Mouse (Mus musculus) liver, postnatal 0 days (tissue): ENCODE results near the gene Kif21a. TPM values are rescaled to one million over a fixed set of nuclear protein-coding genes. Genes with fewer than 3 reads are reported as not detected.

Source experiments
- ATAC-seq: fragments of 200-750 bp; cut with Nextera tagmentation; 2 replicates; pipeline ENCODE4 v1.8.0; 2017; ENCODE audit warnings: mild to moderate bottlenecking, moderate library complexity
- DNase-seq: peaks from one replicate; pipeline ENCODE4 v3.0.0-alpha.2; 2016
- H3K27ac ChIP-seq: fragments of 300-500 bp; sonication (generic); 2 replicates; pipeline ENCODE4 v1.5.1; 2014; ENCODE audit warnings: antibody characterized with exemption, moderate library complexity, mild to moderate bottlenecking, low read depth
- H3K27me3 ChIP-seq: fragments of 300-500 bp; sonication (generic); 2 replicates; pipeline ENCODE4 v1.6.1; 2014; ENCODE audit warnings: low read length, control low read depth, mixed read lengths; ENCODE audit not compliant: insufficient read depth
- H3K36me3 ChIP-seq: fragments of 300-500 bp; sonication (generic); replicated peaks from 2 replicates; pipeline ENCODE4 v1.6.1; 2014; ENCODE audit warnings: mild to moderate bottlenecking, control low read depth, low read length, moderate library complexity, mixed read lengths; ENCODE audit not compliant: insufficient read depth
- H3K4me1 ChIP-seq: fragments of 300-500 bp; sonication (generic); 2 replicates; pipeline ENCODE4 v1.6.1; 2014; ENCODE audit warnings: antibody characterized with exemption, mild to moderate bottlenecking, control low read depth; ENCODE audit not compliant: insufficient read depth
- H3K4me2 ChIP-seq: fragments of 300-500 bp; sonication (generic); 2 replicates; pipeline ENCODE4 v1.6.1; 2014; ENCODE audit warnings: low read depth, mild to moderate bottlenecking, low read length, moderate library complexity, mixed read lengths
- H3K4me3 ChIP-seq: fragments of 300-500 bp; sonication (generic); 2 replicates; pipeline ENCODE4 v1.5.1; 2014; ENCODE audit warnings: low read depth, low read length
- H3K9ac ChIP-seq: fragments of 300-500 bp; sonication (generic); replicated peaks from 2 replicates; pipeline ENCODE4 v1.6.1; 2014; ENCODE audit warnings: mild to moderate bottlenecking, moderate library complexity
- H3K9me3 ChIP-seq: fragments of 300-500 bp; sonication (generic); 2 replicates; pipeline ENCODE4 v1.6.1; 2016; ENCODE audit warnings: mild to moderate bottlenecking, control low read depth, low read length, mixed read lengths
- CTCF ChIP-seq: sonication (generic); IDR thresholded peaks from 2 replicates; pipeline ENCODE4 v1.5.1; 2016; ENCODE audit warnings: antibody characterized with exemption, low read depth
- EP300 ChIP-seq: IDR thresholded peaks from 2 replicates; pipeline ENCODE4 v1.6.1; 2016; ENCODE audit warnings: antibody characterized with exemption, low read depth, mild to moderate bottlenecking
- WGBS: fragments of 180-500 bp; shearing (Covaris S2); extraction: QIAGEN DNeasy Blood & Tissue Kit; methylation state at CpG from one replicate; pipeline ENCODE4 v1.1.7; 2014; ENCODE audit not compliant: insufficient replicate concordance; 5-methylcytosine and 5-hydroxymethylcytosine counted together
- polyA plus RNA-seq: library from polyadenylated mRNA; unstranded; fragments of >200 nt; fragmentation: Nextera tagmentation; extraction: Ambion mirVana; gene quantifications from 2 replicates; pipeline ENCODE4 v1.2.1, GENCODE M21; 2015

The Kif21a gene
- polyA plus RNA-seq, 1 experiment from 2014 or later = 5.2 TPM

DNA sequence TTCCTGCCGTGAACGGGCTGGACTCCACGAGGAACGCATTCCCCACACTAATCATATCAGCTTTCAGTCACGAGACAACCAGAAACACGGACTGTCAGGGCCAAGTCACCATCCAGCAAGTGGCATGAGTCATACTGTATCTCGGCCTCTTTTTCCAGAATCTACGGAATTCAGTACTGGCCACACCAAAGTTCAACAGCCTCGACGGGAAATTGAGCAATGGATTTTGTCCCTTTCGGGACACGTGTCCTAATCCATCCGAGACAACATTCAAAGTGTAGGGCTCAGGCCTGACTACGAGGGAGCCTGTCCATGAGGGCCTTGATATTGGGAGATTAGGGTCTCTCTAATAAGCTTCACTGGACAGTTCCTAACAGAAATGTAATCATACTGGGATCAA lies 57.4 kb downstream of the Kif21a start:
- ATAC-seq (peak; percentile 96), DNase-seq (peak; percentile 34)
- H3K9ac ChIP-seq = no peak overlapping the region
- H3K4me3 ChIP-seq = no peak overlapping the region
- H3K9me3 ChIP-seq = no peaks in the 10 kb centered on the region
- peak overlapping the region; percentile 36; the same call in 1 of the 2 replicates for H3K27ac ChIP-seq
- TF ChIP-seq EP300 (0 out of 2 replicates have a peak, but pooled peaks have one; percentile 45), CTCF (no peak)
- 72% methylated on average over 14 of the region's 14 CpGs for WGBS
- H3K4me1 ChIP-seq = peaks cover 3% of the 10 kb centered on the region; the same call in 1 of the 2 replicates
- peaks cover 10% of the 10 kb centered on the region; the same call in 1 of the 2 replicates for H3K36me3 ChIP-seq
- no peak overlapping the region for H3K4me2 ChIP-seq
- H3K27me3 ChIP-seq = no peaks in the 10 kb centered on the region

GRCm38 (mm10) chr15:90991843-90992242 lies 57.9 kb downstream of the Kif21a start:
- no peak overlapping the region for H3K4me3 ChIP-seq
- no peaks in the 10 kb centered on the region for H3K9me3 ChIP-seq
- no peak overlapping the region for H3K4me2 ChIP-seq
- H3K9ac ChIP-seq = no peak overlapping the region
- H3K27ac ChIP-seq = no peak overlapping the region
- peaks cover 9% of the 10 kb centered on the region; the same call in 1 of the 2 replicates for H3K36me3 ChIP-seq
- DNase-seq (no peak), ATAC-seq (no peak)
- TF ChIP-seq EP300 = no peak
- no peak for TF ChIP-seq CTCF
- peaks cover 3% of the 10 kb centered on the region; the same call in 1 of the 2 replicates for H3K4me1 ChIP-seq
- WGBS = 80% methylated on average over 4 of the region's 4 CpGs
- H3K27me3 ChIP-seq = no peaks in the 10 kb centered on the region

DNA sequence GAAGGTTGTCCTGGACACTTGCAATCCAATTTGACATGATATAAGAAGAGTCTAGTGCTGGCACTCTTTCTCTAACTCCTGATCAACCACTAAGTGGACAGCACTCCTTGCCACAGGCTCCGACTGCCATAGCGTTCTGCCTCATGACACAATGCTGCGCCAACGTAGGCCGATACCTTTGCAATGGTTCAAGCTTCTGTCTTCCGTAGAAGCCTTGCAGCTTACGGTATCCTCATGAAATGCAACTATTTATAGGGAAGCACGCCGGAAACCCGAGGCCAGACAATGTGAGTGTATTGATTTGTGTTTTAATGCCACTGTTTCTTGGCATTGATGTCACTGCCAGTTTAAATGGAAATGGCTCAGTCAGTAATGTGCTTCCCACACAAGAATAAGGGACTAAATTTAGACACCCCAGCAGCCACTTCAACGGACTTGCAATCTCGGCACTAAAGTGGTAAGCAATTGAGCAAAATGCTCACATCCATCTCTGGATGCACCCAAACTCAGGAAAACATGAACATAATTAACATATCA lies 62.0 kb downstream of the Kif21a start:
- Histone ChIP-seq H3K9me3 (no peaks in the 10 kb centered on the region), H3K4me1 (no peaks in the 10 kb centered on the region), H3K9ac (no peak overlapping the region), H3K27me3 (no peaks in the 10 kb centered on the region), H3K4me3 (no peak overlapping the region), H3K36me3 (peaks cover 9% of the 10 kb centered on the region; the same call in 1 of the 2 replicates), H3K27ac (no peak overlapping the region), H3K4me2 (no peak overlapping the region)
- 89% methylated on average over 12 of the region's 12 CpGs for WGBS
- no peak for DNase-seq
- TF ChIP-seq EP300 (no peak), CTCF (no peak)
- ATAC-seq = no peak

- 70% methylated on average over 5 of the region's 5 CpGs for WGBS
- Histone ChIP-seq H3K36me3 (peaks cover 19% of the 10 kb centered on the region), H3K9me3 (0 out of 2 replicates have a peak, but pooled peaks cover 3% of the 10 kb centered on the region), H3K4me1 (no peaks in the 10 kb centered on the region), H3K27ac (no peak overlapping the region), H3K4me2 (no peak overlapping the region), H3K27me3 (no peaks in the 10 kb centered on the region), H3K9ac (no peak overlapping the region), H3K4me3 (no peak overlapping the region)
- TF ChIP-seq CTCF (peak; percentile 27; the same call in 1 of the 2 replicates), EP300 (no peak)
- ATAC-seq (no peak), DNase-seq (no peak)
Measured at GRCm38 (mm10) chr15:90975914-90976313, 73.8 kb downstream of the Kif21a start.

DNA sequence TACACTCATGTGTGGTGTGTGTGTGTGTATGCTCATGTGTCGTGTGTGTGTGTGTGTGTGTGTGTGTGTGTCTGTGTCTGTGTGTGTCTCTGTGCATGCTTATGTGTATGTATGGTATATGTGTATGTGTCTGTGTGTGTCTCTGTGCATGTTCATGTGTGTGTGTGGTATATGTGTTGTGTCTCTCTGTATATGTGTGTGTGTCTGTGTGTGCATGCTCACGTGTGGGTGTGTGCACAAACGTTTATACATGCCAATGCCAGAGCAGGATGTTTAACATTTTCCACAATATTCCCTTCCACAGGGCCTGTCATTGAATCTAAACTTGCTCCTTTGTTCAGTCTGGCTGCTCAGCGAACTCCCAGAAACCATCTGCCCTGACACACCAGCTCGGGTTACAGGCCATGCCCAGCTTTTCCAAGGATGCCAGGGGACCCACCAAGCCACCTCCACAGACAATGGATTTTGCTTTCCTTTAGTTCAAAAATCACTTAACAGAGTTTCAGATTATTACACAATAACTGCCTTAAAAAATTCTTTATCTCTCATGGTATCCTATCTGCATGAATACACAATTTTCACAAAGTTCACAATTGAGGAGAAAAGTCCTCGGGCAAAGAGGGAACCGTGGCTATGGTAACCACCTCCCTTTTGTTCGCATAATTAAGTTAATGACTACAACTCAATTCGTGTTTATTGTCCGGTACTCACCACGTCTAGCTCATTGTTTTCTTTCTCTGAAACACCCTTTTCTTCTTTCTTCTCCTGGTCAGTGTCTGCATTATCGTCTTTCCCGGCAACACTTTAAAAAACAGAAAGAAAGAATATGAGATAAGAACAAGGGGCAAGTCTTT lies 77.6 kb downstream of the Kif21a start:
- H3K9me3 ChIP-seq = no peaks in the 10 kb centered on the region
- DNase-seq = no peak
- no peak overlapping the region for H3K9ac ChIP-seq
- peaks cover 6% of the 10 kb centered on the region; the same call in 1 of the 2 replicates for H3K36me3 ChIP-seq
- H3K27ac ChIP-seq = no peak overlapping the region
- H3K4me3 ChIP-seq = no peak overlapping the region
- no peak for ATAC-seq
- 75% methylated on average over 13 of the region's 13 CpGs for WGBS
- no peaks in the 10 kb centered on the region for H3K27me3 ChIP-seq
- H3K4me1 ChIP-seq = no peaks in the 10 kb centered on the region
- H3K4me2 ChIP-seq = no peak overlapping the region
- no peak for TF ChIP-seq EP300
- no peak for TF ChIP-seq CTCF

GRCm38 (mm10) chr15:90963320-90963719 lies 86.4 kb downstream of the Kif21a start:
- Histone ChIP-seq H3K9ac (no peak overlapping the region), H3K4me3 (no peak overlapping the region), H3K36me3 (peaks cover 8% of the 10 kb centered on the region; the same call in 1 of the 2 replicates), H3K27me3 (no peaks in the 10 kb centered on the region), H3K4me1 (no peaks in the 10 kb centered on the region), H3K27ac (no peak overlapping the region), H3K4me2 (no peak overlapping the region), H3K9me3 (no peaks in the 10 kb centered on the region)
- ATAC-seq (no peak), DNase-seq (no peak)
- TF ChIP-seq CTCF = no peak
- TF ChIP-seq EP300 = no peak
- WGBS = 66% methylated on average over 2 of the region's 2 CpGs
